17 mouse cellular contexts compared by ENCODE assay signal in genomic region chr11:107358695-107359094, GRCm38 (mm10).
A peak's percentile ranks its signal among the peaks of the same experiment; 100 is the strongest.
DNase-seq lines count a peak whose midpoint lies in the region; ATAC-seq and TF ChIP-seq lines count a peak whose summit lies in the region.
"Had no signal": no experiment of that assay in that cellular context is flagged by ENCODE, and none has a peak within 500 bp of the region (broad histone marks: within the 10 kb centered on the region; RNA-seq: fewer than 3 reads in every experiment).

No protein-coding gene starts in this region.

- peaks cover 33% of the 10 kb centered on the region for H3K4me1 ChIP-seq in cerebellum, adult 2 months (ENCODE audit: control insufficient read depth, insufficient read depth, low read length)
- peaks cover 21% of the 10 kb centered on the region for H3K4me1 ChIP-seq in limb, embryonic 12.5 days (replicated peaks)
- peaks cover 26% of the 10 kb centered on the region for H3K4me1 ChIP-seq in limb, embryonic 10.5 days
- H3K4me1 ChIP-seq in E14TG2a.4 (replicated peaks; ENCODE audit: low read depth, low read length) = peaks cover 96% of the 10 kb centered on the region

- H3K36me3 ChIP-seq in limb, embryonic 12.5 days = no peaks in the 10 kb centered on the region
- H3K36me3 ChIP-seq in limb, embryonic 10.5 days = peaks cover 2% of the 10 kb centered on the region; the same call in 1 of the 2 replicates
- peaks cover 18% of the 10 kb centered on the region; the same call in 1 of the 2 replicates for H3K36me3 ChIP-seq in E14TG2a.4 (ENCODE audit: insufficient read depth, low read length)
- H3K36me3 ChIP-seq: embryonic facial prominence, embryonic 13.5 days; liver, embryonic 13.5 days had no signal

- no peak for ATAC-seq in limb, embryonic 12.5 days (ENCODE audit: insufficient number of reproducible peaks, insufficient read depth, low FRiP score, low TSS enrichment, low read depth)

- H3K9me3 ChIP-seq in limb, embryonic 12.5 days = no peaks in the 10 kb centered on the region
- H3K9me3 ChIP-seq in limb, embryonic 10.5 days (replicated peaks) = no peaks in the 10 kb centered on the region
- no peaks in the 10 kb centered on the region for H3K9me3 ChIP-seq in E14TG2a.4 (ENCODE audit: low read length)
- H3K9me3 ChIP-seq: embryonic facial prominence, embryonic 13.5 days; liver, embryonic 13.5 days had no signal

- H3K27me3 ChIP-seq in cerebellum, adult 2 months (ENCODE audit: control insufficient read depth, insufficient read depth, low read length) = no peaks in the 10 kb centered on the region
- no peaks in the 10 kb centered on the region for H3K27me3 ChIP-seq in limb, embryonic 12.5 days
- no peaks in the 10 kb centered on the region for H3K27me3 ChIP-seq in limb, embryonic 10.5 days (ENCODE audit: low read depth, poor library complexity, severe bottlenecking)
- no peaks in the 10 kb centered on the region for H3K27me3 ChIP-seq in E14TG2a.4 (ENCODE audit: insufficient read depth, low read length)
- H3K27me3 ChIP-seq: CH12.LX; embryonic facial prominence, embryonic 13.5 days; liver, embryonic 13.5 days had no signal

- no peak for TF ChIP-seq POLR2A in cerebellum, adult 2 months (IDR thresholded peaks at IDR 0.05; ENCODE audit: borderline replicate concordance, insufficient read depth, low read length)

- no peak overlapping the region for H3K9ac ChIP-seq in limb, embryonic 12.5 days (replicated peaks)
- H3K9ac ChIP-seq: embryonic facial prominence, embryonic 13.5 days; liver, embryonic 13.5 days had no signal

- no peak overlapping the region for H3K27ac ChIP-seq in cerebellum, adult 2 months (ENCODE audit: insufficient read depth, low read length)
- peak overlapping the region; percentile 17; the same call in 1 of the 2 replicates for H3K27ac ChIP-seq in limb, embryonic 12.5 days
- no peak overlapping the region for H3K27ac ChIP-seq in limb, embryonic 10.5 days
- H3K27ac ChIP-seq: embryonic facial prominence, embryonic 13.5 days; liver, embryonic 13.5 days had no signal

- 18% methylated on average over 5 of the region's 5 CpGs for WGBS in cerebellum, adult 2 months
- 77% methylated on average over 5 of the region's 5 CpGs for WGBS in limb, embryonic 12.5 days
- 89% methylated on average over 5 of the region's 5 CpGs for WGBS in limb, embryonic 10.5 days

- H3K4me2 ChIP-seq in limb, embryonic 12.5 days = no peak overlapping the region
- H3K4me2 ChIP-seq: embryonic facial prominence, embryonic 13.5 days; liver, embryonic 13.5 days had no signal

- peak; percentile 40 to 43 for DNase-seq in cerebellum, adult 2 months
- DNase-seq in cerebellum, adult 18-20 months = no peak
- DNase-seq in limb, embryonic 10.5 days (ENCODE audit: low spot score) = no peak
- DNase-seq in fibroblast of lung, adult 2 months (ENCODE audit: low read depth) = peak; percentile 16
- no peak for DNase-seq in ovary, postnatal 36 days (ENCODE audit: low spot score)
- no peak for DNase-seq in thymus, postnatal 14 days
- DNase-seq: adrenal gland, adult 8-10 months; heart, adult 11 months; kidney, adult 8-10 months; left cerebral cortex, postnatal 4 days; liver, embryonic 13.5 days; lung, postnatal 4 days; thymus, postnatal 25 days had no signal

- TF ChIP-seq CTCF in cerebellum, adult 2 months (IDR thresholded peaks at IDR 0.05; ENCODE audit: borderline replicate concordance, insufficient read depth, low read depth, low read length) = no peak
- no peak for TF ChIP-seq CTCF in E14TG2a.4 (conservative IDR thresholded peaks at IDR 0.05; ENCODE audit: low read length)

- H3K4me3 ChIP-seq in cerebellum, adult 2 months (replicated peaks; ENCODE audit: insufficient read depth, low read depth, low read length) = no peak overlapping the region
- H3K4me3 ChIP-seq in limb, embryonic 12.5 days (replicated peaks) = no peak overlapping the region
- no peak overlapping the region for H3K4me3 ChIP-seq in limb, embryonic 10.5 days
- H3K4me3 ChIP-seq in E14TG2a.4 (replicated peaks; ENCODE audit: low read length) = 0 out of 2 replicates have a peak overlapping the region, but pooled peaks have one; percentile 14
- H3K4me3 ChIP-seq: embryonic facial prominence, embryonic 13.5 days; liver, embryonic 13.5 days had no signal

Comparison
In these comparisons a context has a peak if more than half of its experiments do, and no peak if none do; other contexts are left out.
1. DNase-seq: peak in cerebellum, adult 2 months (2 of 2) and fibroblast of lung, adult 2 months (single experiment); none in cerebellum, adult 18-20 months (0 of 2), limb, embryonic 10.5 days (single experiment), ovary, postnatal 36 days (single experiment) and thymus, postnatal 14 days (single experiment).